Mouse (Mus musculus) MEL (cell line): Measurements from ENCODE around the gene Olfr374. TPM values are rescaled to one million over a fixed set of nuclear protein-coding genes. Genes with fewer than 3 reads are reported as not detected.

Experiments
- DNase-seq: peaks from one replicate; pipeline ENCODE4 v3.0.0; 2011; ENCODE audit warnings: low read depth, low spot score
- H3K27ac ChIP-seq: 2 replicates; pipeline ENCODE4 v1.5.1; 2012; ENCODE audit warnings: low read depth, mild to moderate bottlenecking, control low read depth, low read length, moderate library complexity; ENCODE audit not compliant: control insufficient read depth
- H3K27me3 ChIP-seq, 2 experiments: fragments of 150-350 bp in 1 of 2; sonication (generic) in 1 of 2; 2 replicates each; pipeline ENCODE4 v1.6.1; 2012; ENCODE audit warnings: low read length in 2 of 2, mild to moderate bottlenecking in 2 of 2, improper control_type of control experiment in 1 of 2, moderate library complexity in 1 of 2; ENCODE audit not compliant: insufficient read depth in 2 of 2, control insufficient read depth in 1 of 2
- H3K36me3 ChIP-seq, 2 experiments: 2 replicates each; pipeline ENCODE4 v1.6.1; 2012 to 2014; ENCODE audit warnings: low read length in 2 of 2, improper control_type of control experiment in 1 of 2, inconsistent platforms in 1 of 2, mild to moderate bottlenecking in 1 of 2; ENCODE audit not compliant: insufficient read depth in 2 of 2, control insufficient read depth in 1 of 2
- H3K4me1 ChIP-seq, 2 experiments: fragments of 150-350 bp in 1 of 2; sonication (generic) in 1 of 2; 2 replicates each; pipeline ENCODE4 v1.6.1; 2012; ENCODE audit warnings: low read length in 2 of 2, improper control_type of control experiment in 1 of 2, mild to moderate bottlenecking in 1 of 2; ENCODE audit not compliant: insufficient read depth in 2 of 2, control insufficient read depth in 1 of 2
- H3K4me3 ChIP-seq, 2 experiments: fragments of 150-350 bp in 1 of 2; sonication (generic) in 1 of 2; 2 replicates each; pipeline ENCODE4 v1.5.1; 2012; ENCODE audit warnings: low read depth in 2 of 2, low read length in 2 of 2, mild to moderate bottlenecking in 2 of 2, moderate library complexity in 2 of 2, control low read depth in 1 of 2, improper control_type of control experiment in 1 of 2; ENCODE audit not compliant: control insufficient read depth in 1 of 2, insufficient read depth in 1 of 2
- H3K79me2 ChIP-seq: 2 replicates; pipeline ENCODE4 v1.6.1; 2012; ENCODE audit warnings: mild to moderate bottlenecking, low read length, moderate library complexity; ENCODE audit not compliant: control insufficient read depth, poor library complexity, insufficient read depth
- H3K9ac ChIP-seq: 2 replicates; pipeline ENCODE4 v1.6.1; 2012; ENCODE audit warnings: low read depth, mild to moderate bottlenecking, control low read depth, low read length, moderate library complexity; ENCODE audit not compliant: control insufficient read depth, poor library complexity, severe bottlenecking
- H3K9me3 ChIP-seq: fragments of 150-350 bp; sonication (generic); replicated peaks from 2 replicates; pipeline ENCODE4 v1.6.1; 2012; ENCODE audit warnings: mild to moderate bottlenecking, low read length, improper control_type of control experiment, moderate library complexity; ENCODE audit not compliant: insufficient read depth
- CHD2 ChIP-seq: IDR thresholded peaks from 2 replicates; pipeline ENCODE4 v1.6.1; 2011; ENCODE audit warnings: low read length, improper control_type of control experiment
- EP300 ChIP-seq, 2 experiments: IDR thresholded peaks; 2 replicates each; pipeline ENCODE4 v1.6.1; 2011; ENCODE audit warnings: improper control_type of control experiment in 2 of 2, low read length in 2 of 2, low read depth in 1 of 2, mild to moderate bottlenecking in 1 of 2
- GABPA ChIP-seq: IDR thresholded peaks from 2 replicates; pipeline ENCODE4 v1.6.1; 2012; ENCODE audit warnings: low read depth, mild to moderate bottlenecking, inconsistent platforms, low read length, improper control_type of control experiment, moderate library complexity
- GATA1 ChIP-seq: IDR thresholded peaks from 2 replicates; pipeline ENCODE4 v1.6.1; 2011; ENCODE audit warnings: low read depth, low read length, improper control_type of control experiment
- HCFC1 ChIP-seq: IDR thresholded peaks from 2 replicates; pipeline ENCODE4 v1.6.1; 2012; ENCODE audit warnings: low read depth, mild to moderate bottlenecking, inconsistent platforms, low read length, improper control_type of control experiment, moderate library complexity
- KAT2A ChIP-seq: conservative IDR thresholded peaks from 2 replicates; pipeline ENCODE4 v1.6.1; 2012; ENCODE audit warnings: low read depth, low read length, improper control_type of control experiment, inconsistent platforms
- MEF2A ChIP-seq: IDR thresholded peaks from 2 replicates; pipeline ENCODE4 v1.6.1; 2014; ENCODE audit warnings: low read depth, mild to moderate bottlenecking, inconsistent platforms, low read length, improper control_type of control experiment; ENCODE audit not compliant: poor library complexity, insufficient replicate concordance, severe bottlenecking; ENCODE audit errors: extremely low read depth
- MYC ChIP-seq: IDR thresholded peaks from 2 replicates; pipeline ENCODE4 v1.6.1; 2011; ENCODE audit warnings: low read depth, mild to moderate bottlenecking, low read length, improper control_type of control experiment, moderate library complexity
- NELFE ChIP-seq: IDR thresholded peaks from 2 replicates; pipeline ENCODE4 v1.6.1; 2011; ENCODE audit warnings: low read depth, low read length, improper control_type of control experiment
- POLR2A ChIP-seq, 2 experiments: IDR thresholded peaks; 2 replicates each; pipeline ENCODE4 v1.6.1; 2011 to 2012; ENCODE audit warnings: low read length in 2 of 2, mild to moderate bottlenecking in 2 of 2, control low read depth in 1 of 2, improper control_type of control experiment in 1 of 2, low read depth in 1 of 2, moderate library complexity in 1 of 2; ENCODE audit not compliant: control insufficient read depth in 1 of 2, insufficient read depth in 1 of 2, poor library complexity in 1 of 2
- RAD21 ChIP-seq: IDR thresholded peaks from 2 replicates; pipeline ENCODE4 v1.6.1; 2011; ENCODE audit warnings: mild to moderate bottlenecking, low read depth, low read length, improper control_type of control experiment
- UBTF ChIP-seq: IDR thresholded peaks from 2 replicates; pipeline ENCODE4 v1.6.1; 2012; ENCODE audit warnings: low read depth, mild to moderate bottlenecking, inconsistent platforms, low read length, improper control_type of control experiment, moderate library complexity, borderline replicate concordance; ENCODE audit not compliant: insufficient read depth
- USF2 ChIP-seq, 2 experiments: IDR thresholded peaks; 2 replicates each; pipeline ENCODE4 v1.6.1; 2011 to 2012; ENCODE audit warnings: improper control_type of control experiment in 2 of 2, low read length in 2 of 2, borderline replicate concordance in 1 of 2, inconsistent platforms in 1 of 2, low read depth in 1 of 2, mild to moderate bottlenecking in 1 of 2; ENCODE audit not compliant: insufficient read depth in 1 of 2
- ZMIZ1 ChIP-seq: IDR thresholded peaks from 2 replicates; pipeline ENCODE4 v1.6.1; 2012; ENCODE audit warnings: low read depth, mild to moderate bottlenecking, inconsistent platforms, low read length, improper control_type of control experiment, moderate library complexity
- polyA plus RNA-seq, 2 experiments: library from polyadenylated mRNA; stranded (reverse) in 1 of 2; unstranded in 1 of 2; fragments of >175 nt in 1 of 2; fragments of >200 nt in 1 of 2; gene quantifications; 2 replicates each; pipeline versions ENCODE4 v1.2.1 to v1.2.4; 2012; ENCODE audit warnings: low replicate concordance in 2 of 2, low read depth in 1 of 2; ENCODE audit not compliant: insufficient read length in 2 of 2, insufficient read depth in 1 of 2, missing spikeins in 1 of 2
- total RNA-seq: library from RNA; depleted of rRNA; stranded (reverse); fragments of 300-350 nt; gene quantifications from 2 replicates; pipeline ENCODE4 v1.2.3, GENCODE M21; 2012

The Olfr374 gene
- total and polyA plus RNA-seq, 3 experiments: 0.06 to 0.08 TPM; not detected in 1

GRCm38 (mm10) chr8:72144345-72144975, 37.6 kb downstream of the Olfr374 start:
- peak; percentile 23 for DNase-seq
- H3K9me3 ChIP-seq: no peaks in the 10 kb centered on the region
- no peak overlapping the region for H3K27ac ChIP-seq
- H3K4me3 ChIP-seq: no peak overlapping the region
- H3K36me3 ChIP-seq: no peaks in the 10 kb centered on the region
- H3K9ac ChIP-seq: no peak overlapping the region
- no peak for TF ChIP-seq USF2 (IDR thresholded peaks at IDR 0.05; ENCODE audit: borderline replicate concordance in 1 of 2, insufficient read depth in 1 of 2, low read depth in 1 of 2, low read length in 2 of 2)
- TF ChIP-seq EP300 (IDR thresholded peaks at IDR 0.05; ENCODE audit: low read depth in 1 of 2, low read length in 2 of 2): no peak
- TF ChIP-seq GATA1: no peak
- no peak for TF ChIP-seq POLR2A (IDR thresholded peaks at IDR 0.05; ENCODE audit: control insufficient read depth in 1 of 2, insufficient read depth in 1 of 2, low read depth in 1 of 2, low read length in 2 of 2, poor library complexity in 1 of 2)
- TF ChIP-seq RAD21: no peak
- TF ChIP-seq CHD2: no peak
- TF ChIP-seq MEF2A: no peak
- TF ChIP-seq MYC: no peak
- no peaks in the 10 kb centered on the region for H3K79me2 ChIP-seq
- peaks cover 0 to 5% of the 10 kb centered on the region in 2 experiments; a peak in 2 of 4 replicates for H3K4me1 ChIP-seq
- peaks cover 0 to 1% of the 10 kb centered on the region in 2 experiments; a peak in 1 of 4 replicates for H3K27me3 ChIP-seq

GRCm38 (mm10) chr8:72145511-72145910, 38.7 kb downstream of the Olfr374 start:
- TF ChIP-seq UBTF (no peak), NELFE (no peak), GATA1 (no peak), KAT2A (no peak), USF2 (IDR thresholded peaks at IDR 0.05; ENCODE audit: borderline replicate concordance in 1 of 2, insufficient read depth in 1 of 2, low read depth in 1 of 2, low read length in 2 of 2) (no peak), MYC (no peak), ZMIZ1 (no peak), POLR2A (IDR thresholded peaks at IDR 0.05; ENCODE audit: control insufficient read depth in 1 of 2, insufficient read depth in 1 of 2, low read depth in 1 of 2, low read length in 2 of 2, poor library complexity in 1 of 2) (no peak), HCFC1 (no peak), GABPA (no peak)
- Histone ChIP-seq H3K4me3 (no peak overlapping the region), H3K79me2 (no peaks in the 10 kb centered on the region), H3K27me3 (0 out of 4 replicates have a peak, but pooled peaks cover 0 to 1% of the 10 kb centered on the region in 2 experiments), H3K9ac (no peak overlapping the region), H3K27ac (no peak overlapping the region), H3K9me3 (no peaks in the 10 kb centered on the region), H3K36me3 (no peaks in the 10 kb centered on the region), H3K4me1 (peaks cover 0 to 5% of the 10 kb centered on the region in 2 experiments; a peak in 2 of 4 replicates)
- DNase-seq: no peak
